8 mouse cellular contexts compared by ENCODE assay signal in the genomic region with DNA sequence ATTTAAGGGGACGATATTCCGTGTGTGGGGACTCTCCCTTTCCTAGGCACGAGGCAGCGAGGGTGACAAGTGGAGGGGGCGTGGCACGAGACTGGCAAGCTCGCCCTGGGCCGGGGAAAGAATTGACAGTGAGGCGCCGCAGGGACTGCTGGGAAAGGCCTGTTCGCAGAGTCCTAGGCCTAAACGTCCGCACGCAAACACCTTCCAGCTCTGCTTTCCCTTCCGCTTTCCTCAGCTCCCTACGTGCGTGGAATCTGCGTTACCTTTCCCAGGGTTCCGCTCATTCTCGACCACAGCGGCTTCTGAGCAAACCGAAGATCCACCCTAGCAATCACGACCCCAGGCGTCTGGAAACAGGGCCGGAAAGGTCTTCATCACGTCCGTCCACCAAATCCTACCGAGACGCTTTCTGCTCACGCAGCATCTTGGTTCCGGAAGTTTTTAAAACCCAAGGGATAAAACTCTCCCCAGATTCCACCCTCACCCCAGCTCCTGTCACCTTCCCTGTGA. TPM values are rescaled to one million over a fixed set of nuclear protein-coding genes. Genes with fewer than 3 reads are reported as not detected.
A peak's percentile ranks its signal among the peaks of the same experiment; 100 is the strongest.
DNase-seq lines count a peak whose midpoint lies in the region; ATAC-seq lines count a peak whose summit lies in the region.

No protein-coding gene starts in this region.

- peak; percentile 100 for ATAC-seq in megakaryocyte progenitor cell, adult 5-6 weeks (replicated peaks; ENCODE audit: poor library complexity)

- peak; percentile 89 for DNase-seq in adipocyte (ENCODE audit: low spot score)
- peak; percentile 93 for DNase-seq in embryo, embryonic 10 days (ENCODE audit: low spot score)
- DNase-seq in gastrocnemius, postnatal 10 days = peak; percentile 87
- DNase-seq in induced T-regulatory cell, adult 2 months (ENCODE audit: low read depth) = peak; percentile 95
- DNase-seq in left cerebral cortex, adult 9 months (ENCODE audit: low spot score in 2 of 2) = peak; percentile 73 to 91
- DNase-seq in right cerebral cortex, postnatal 14 days = peak; percentile 87
- peak; percentile 87 to 88 for DNase-seq in urinary bladder, postnatal 36 days (ENCODE audit: low spot score in 2 of 2)

RNA-seq across cellular contexts. Expression of a gene that starts 24.4 kb away (rescaled TPM):
- total RNA-seq in gastrocnemius, postnatal 10 days (2021) = 10 to 100 TPM; 74.9 to 75.2 TPM
- 74.1 and 84.7 TPM in 2 replicates for total RNA-seq in megakaryocyte progenitor cell, adult 5-6 weeks (2015)
- total RNA-seq in megakaryocyte progenitor cell, adult 5-6 weeks (2017) = 61.0 and 61.8 TPM in 2 replicates

RNA-seq across cellular contexts. Expression of a gene that starts 25.3 kb away (rescaled TPM):
- total RNA-seq in gastrocnemius, postnatal 10 days (2021) = 10 to 100 TPM; 79.2 to 87.0 TPM
- total RNA-seq in megakaryocyte progenitor cell, adult 5-6 weeks (2015) = 60.1 and 76.3 TPM in 2 replicates
- 91.0 and 99.4 TPM in 2 replicates for total RNA-seq in megakaryocyte progenitor cell, adult 5-6 weeks (2017)

RNA-seq across cellular contexts. Expression of a gene that starts 45.9 kb away (rescaled TPM):
- 1 to 10 TPM; 8.2 to 8.9 TPM for total RNA-seq in gastrocnemius, postnatal 10 days (2021)
- 10.7 and 21.3 TPM in 2 replicates for total RNA-seq in megakaryocyte progenitor cell, adult 5-6 weeks (2015)
- total RNA-seq in megakaryocyte progenitor cell, adult 5-6 weeks (2017) = 11.6 and 13.0 TPM in 2 replicates

Comparison
In these comparisons a context has a peak if more than half of its experiments do, and no peak if none do; other contexts are left out.
1. Peak in every context shown above with its lines: DNase-seq and ATAC-seq.